Mouse (Mus musculus) lung, postnatal 0 days (tissue): Measurements from ENCODE around the gene Tdrd3.

Experiments
- CTCF ChIP-seq: IDR thresholded peaks from 2 replicates; pipeline ENCODE4 v1.5.1; 2016; ENCODE audit warnings: antibody characterized with exemption, mild to moderate bottlenecking
- EP300 ChIP-seq: IDR thresholded peaks from 2 replicates; pipeline ENCODE4 v1.6.1; 2016; ENCODE audit warnings: antibody characterized with exemption, mild to moderate bottlenecking, control low read depth

GRCm38 (mm10) chr14:87422432-87422831 lies 6.0 kb downstream of the Tdrd3 start:
- no peak for TF ChIP-seq CTCF
- no peak for TF ChIP-seq EP300
